Mouse (Mus musculus) liver, embryonic 11.5 days (tissue): ENCODE results near the gene Ranbp10. TPM values are rescaled to one million over a fixed set of nuclear protein-coding genes. Genes with fewer than 3 reads are reported as not detected.
A peak's percentile ranks its signal among the peaks of the same experiment; 100 is the strongest.

Source experiments
- ATAC-seq: fragments of 200-750 bp; cut with Nextera tagmentation; replicated peaks from 2 replicates; pipeline ENCODE4 v1.8.0; 2017; ENCODE audit warnings: moderate number of reproducible peaks, mild to moderate bottlenecking, moderate TSS enrichment, moderate library complexity; ENCODE audit not compliant: low FRiP score
- DNase-seq: peaks from one replicate; pipeline ENCODE4 v3.0.0-alpha.2; 2017; ENCODE audit warnings: low spot score
- H3K27ac ChIP-seq: fragments of 300-500 bp; sonication (generic); 2 replicates; pipeline ENCODE4 v1.5.1; 2014; ENCODE audit warnings: mild to moderate bottlenecking, low read depth, low read length, control low read depth
- H3K27me3 ChIP-seq: fragments of 300-500 bp; sonication (generic); replicated peaks from 2 replicates; pipeline ENCODE4 v1.6.1; 2014; ENCODE audit warnings: low read length, mixed read lengths; ENCODE audit not compliant: control insufficient read depth, insufficient read depth
- H3K36me3 ChIP-seq: fragments of 300-500 bp; sonication (generic); 2 replicates; pipeline ENCODE4 v1.6.1; 2014; ENCODE audit warnings: mild to moderate bottlenecking, low read length, moderate library complexity, mixed read lengths; ENCODE audit not compliant: control insufficient read depth, insufficient read depth
- H3K4me1 ChIP-seq: fragments of 300-500 bp; sonication (generic); replicated peaks from 2 replicates; pipeline ENCODE4 v1.6.1; 2014; ENCODE audit warnings: low read length, mixed read lengths; ENCODE audit not compliant: control insufficient read depth, insufficient read depth
- H3K4me2 ChIP-seq: fragments of 300-500 bp; sonication (generic); 2 replicates; pipeline ENCODE4 v1.6.1; 2014; ENCODE audit warnings: mild to moderate bottlenecking, control low read depth, moderate library complexity
- H3K4me3 ChIP-seq: fragments of 300-500 bp; sonication (generic); 2 replicates; pipeline ENCODE4 v1.5.1; 2014; ENCODE audit warnings: low read depth, low read length, control low read depth
- H3K9ac ChIP-seq: fragments of 300-500 bp; sonication (generic); 2 replicates; pipeline ENCODE4 v1.6.1; 2014; ENCODE audit warnings: low read depth, low read length, control low read depth
- H3K9me3 ChIP-seq: fragments of 300-500 bp; sonication (generic); 2 replicates; pipeline ENCODE4 v1.6.1; 2016; ENCODE audit warnings: low read length, inconsistent platforms, mixed read lengths; ENCODE audit not compliant: control insufficient read depth
- WGBS: fragments of 180-500 bp; shearing (Covaris S2); extraction: QIAGEN DNeasy Blood & Tissue Kit; methylation state at CpG from one replicate; pipeline ENCODE4 v1.1.7; 2014; 5-methylcytosine and 5-hydroxymethylcytosine counted together
- polyA plus RNA-seq: library from polyadenylated mRNA; unstranded; fragments of >200 nt; fragmentation: Nextera tagmentation; extraction: Ambion mirVana; gene quantifications from 2 replicates; pipeline ENCODE4 v1.2.1, GENCODE M21; 2014

Ranbp10 gene
- polyA plus RNA-seq, 1 experiment from 2014 or later: 22.0 TPM

- DNase-seq (no peak), ATAC-seq (peak; percentile 41; the same call in 1 of the 2 replicates)
- Histone ChIP-seq H3K9me3 (no peaks in the 10 kb centered on the region), H3K27ac (peak overlapping the region; percentile 91), H3K36me3 (peaks cover 30% of the 10 kb centered on the region), H3K4me3 (0 out of 2 replicates have a peak overlapping the region, but pooled peaks have one; percentile 12), H3K27me3 (no peaks in the 10 kb centered on the region), H3K9ac (peak overlapping the region; percentile 42; the same call in 1 of the 2 replicates), H3K4me2 (peak overlapping the region; percentile 58), H3K4me1 (peaks cover 48% of the 10 kb centered on the region)
- 79% methylated on average over 3 of the region's 3 CpGs for WGBS
Observed at GRCm38 (mm10) chr8:105819659-105820058, 7.5 kb downstream of the Ranbp10 start.

- Histone ChIP-seq H3K27ac (no peak overlapping the region), H3K4me3 (no peak overlapping the region), H3K4me2 (no peak overlapping the region), H3K36me3 (peaks cover 6% of the 10 kb centered on the region; the same call in 1 of the 2 replicates), H3K27me3 (no peaks in the 10 kb centered on the region), H3K9ac (no peak overlapping the region), H3K9me3 (no peaks in the 10 kb centered on the region), H3K4me1 (peaks cover 41% of the 10 kb centered on the region)
- 96% methylated on average over 6 of the region's 6 CpGs for WGBS
- no peak for ATAC-seq
- no peak for DNase-seq
Observed at GRCm38 (mm10) chr8:105813241-105813640, 13.9 kb downstream of the Ranbp10 start.

- Histone ChIP-seq H3K27ac (peak overlapping the region; percentile 25; the same call in 1 of the 2 replicates), H3K36me3 (peaks cover 6% of the 10 kb centered on the region; the same call in 1 of the 2 replicates), H3K9me3 (no peaks in the 10 kb centered on the region), H3K4me1 (peaks cover 38% of the 10 kb centered on the region), H3K9ac (no peak overlapping the region), H3K27me3 (no peaks in the 10 kb centered on the region), H3K4me3 (no peak overlapping the region), H3K4me2 (no peak overlapping the region)
- 75% methylated on average over 5 of the region's 5 CpGs for WGBS
- ATAC-seq: no peak
- no peak for DNase-seq
Observed at GRCm38 (mm10) chr8:105812511-105812910, 14.6 kb downstream of the Ranbp10 start.

- peak overlapping the region; percentile 44 for H3K27ac ChIP-seq
- H3K4me3 ChIP-seq: no peak overlapping the region
- H3K36me3 ChIP-seq: peaks cover 6% of the 10 kb centered on the region; the same call in 1 of the 2 replicates
- peak overlapping the region; percentile 16; the same call in 1 of the 2 replicates for H3K9ac ChIP-seq
- H3K9me3 ChIP-seq: no peaks in the 10 kb centered on the region
- DNase-seq (no peak), ATAC-seq (no peak)
- no peaks in the 10 kb centered on the region for H3K27me3 ChIP-seq
- peak overlapping the region; percentile 10; the same call in 1 of the 2 replicates for H3K4me2 ChIP-seq
- 64% methylated on average over 3 of the region's 3 CpGs for WGBS
- H3K4me1 ChIP-seq: peaks cover 38% of the 10 kb centered on the region
Observed at GRCm38 (mm10) chr8:105811543-105811942, 15.6 kb downstream of the Ranbp10 start.

GRCm38 (mm10) chr8:105811061-105811460 lies 16.1 kb downstream of the Ranbp10 start:
- Histone ChIP-seq H3K9ac (no peak overlapping the region), H3K9me3 (no peaks in the 10 kb centered on the region), H3K4me1 (peaks cover 38% of the 10 kb centered on the region), H3K27me3 (no peaks in the 10 kb centered on the region), H3K27ac (peak overlapping the region; percentile 44), H3K36me3 (peaks cover 6% of the 10 kb centered on the region; the same call in 1 of the 2 replicates), H3K4me3 (no peak overlapping the region), H3K4me2 (no peak overlapping the region; the same call in 1 of the 2 replicates)
- DNase-seq (no peak), ATAC-seq (peak; percentile 55)
- WGBS: 65% methylated on average over 10 of the region's 10 CpGs

- WGBS: 61% methylated on average over 6 of the region's 6 CpGs
- no peak for ATAC-seq
- no peak overlapping the region for H3K4me3 ChIP-seq
- no peaks in the 10 kb centered on the region for H3K27me3 ChIP-seq
- H3K27ac ChIP-seq: peak overlapping the region; percentile 52
- DNase-seq: no peak
- peak overlapping the region; percentile 40; the same call in 1 of the 2 replicates for H3K9ac ChIP-seq
- H3K4me2 ChIP-seq: peak overlapping the region; percentile 29
- H3K4me1 ChIP-seq: peaks cover 38% of the 10 kb centered on the region
- H3K36me3 ChIP-seq: peaks cover 6% of the 10 kb centered on the region; the same call in 1 of the 2 replicates
- H3K9me3 ChIP-seq: no peaks in the 10 kb centered on the region
Observed at GRCm38 (mm10) chr8:105810245-105810786, 16.8 kb downstream of the Ranbp10 start.

- Histone ChIP-seq H3K36me3 (peaks cover 10% of the 10 kb centered on the region; the same call in 1 of the 2 replicates), H3K4me2 (no peak overlapping the region), H3K4me3 (no peak overlapping the region), H3K4me1 (peaks cover 36% of the 10 kb centered on the region), H3K27me3 (no peaks in the 10 kb centered on the region), H3K27ac (no peak overlapping the region), H3K9ac (no peak overlapping the region), H3K9me3 (no peaks in the 10 kb centered on the region)
- 95% methylated on average over 2 of the region's 2 CpGs for WGBS
- ATAC-seq (no peak), DNase-seq (no peak)
Observed at GRCm38 (mm10) chr8:105808480-105808879, 18.7 kb downstream of the Ranbp10 start.

GRCm38 (mm10) chr8:105807766-105808165 lies 19.4 kb downstream of the Ranbp10 start:
- Histone ChIP-seq H3K4me1 (peaks cover 29% of the 10 kb centered on the region), H3K27me3 (no peaks in the 10 kb centered on the region), H3K4me2 (no peak overlapping the region), H3K36me3 (peaks cover 10% of the 10 kb centered on the region; the same call in 1 of the 2 replicates), H3K27ac (peak overlapping the region; percentile 21; the same call in 1 of the 2 replicates), H3K9me3 (no peaks in the 10 kb centered on the region), H3K4me3 (no peak overlapping the region), H3K9ac (no peak overlapping the region)
- ATAC-seq (no peak), DNase-seq (no peak)
- WGBS: 81% methylated on average over 5 of the region's 5 CpGs

- peaks cover 19% of the 10 kb centered on the region for H3K4me1 ChIP-seq
- H3K9me3 ChIP-seq: no peaks in the 10 kb centered on the region
- ATAC-seq (no peak), DNase-seq (no peak)
- WGBS: 73% methylated on average over 1 of the region's 1 CpGs
- no peak overlapping the region for H3K4me3 ChIP-seq
- no peak overlapping the region for H3K4me2 ChIP-seq
- H3K36me3 ChIP-seq: peaks cover 3% of the 10 kb centered on the region; the same call in 1 of the 2 replicates
- H3K9ac ChIP-seq: no peak overlapping the region
- no peaks in the 10 kb centered on the region for H3K27me3 ChIP-seq
- no peak overlapping the region for H3K27ac ChIP-seq
Observed at GRCm38 (mm10) chr8:105805964-105806363, 21.2 kb downstream of the Ranbp10 start.
